Mouse (Mus musculus): ENCODE results near the gene Nuak2.
A peak's percentile ranks its signal among the peaks of the same experiment; 100 is the strongest.
"Not testable (repeated sequence)": the region's sequence is repeated elsewhere in the genome, so short reads cannot be mapped to it uniquely, and the experiment has no call there.

Nuak2 gene

GRCm38 (mm10) chr1:132328565-132328964 lies 12.6 kb downstream of the Nuak2 start:
- no peak for DNase-seq

GRCm38 (mm10) chr1:132329656-132330055 lies 13.7 kb downstream of the Nuak2 start:
- DNase-seq = no peak

- DNase-seq = no peak
These were observed 14.5 kb downstream of the Nuak2 start for GRCm38 (mm10) chr1:132330397-132330796.

- DNase-seq = no peak
These were observed 15.4 kb downstream of the Nuak2 start for GRCm38 (mm10) chr1:132331283-132331682.

GRCm38 (mm10) chr1:132333201-132333600 lies 17.3 kb downstream of the Nuak2 start:
- no peak for DNase-seq

GRCm38 (mm10) chr1:132333675-132334141 lies 17.8 kb downstream of the Nuak2 start:
- peak; percentile 65 for DNase-seq

GRCm38 (mm10) chr1:132334178-132334801 lies 18.4 kb downstream of the Nuak2 start:
- no peak for DNase-seq

- no peak for DNase-seq
These were observed 19.5 kb downstream of the Nuak2 start for GRCm38 (mm10) chr1:132335378-132335965.

- no peak for DNase-seq
These were observed 21.0 kb downstream of the Nuak2 start for GRCm38 (mm10) chr1:132336921-132337320.

GRCm38 (mm10) chr1:132338027-132338660 lies 22.2 kb downstream of the Nuak2 start:
- DNase-seq = no peak

GRCm38 (mm10) chr1:132341731-132342501 lies 26.0 kb downstream of the Nuak2 start:
- DNase-seq = peak; percentile 62

GRCm38 (mm10) chr1:132342518-132342917 lies 26.6 kb downstream of the Nuak2 start:
- DNase-seq = no peak

GRCm38 (mm10) chr1:132343191-132343590 lies 27.3 kb downstream of the Nuak2 start:
- DNase-seq = no peak

GRCm38 (mm10) chr1:132343656-132344055 lies 27.7 kb downstream of the Nuak2 start:
- no peak for DNase-seq

- DNase-seq = no peak
These were observed 29.6 kb downstream of the Nuak2 start for GRCm38 (mm10) chr1:132345514-132345913.

GRCm38 (mm10) chr1:132346134-132346851 lies 30.4 kb downstream of the Nuak2 start:
- DNase-seq = no peak

- DNase-seq = no peak
These were observed 31.0 kb downstream of the Nuak2 start for GRCm38 (mm10) chr1:132346951-132347350.

GRCm38 (mm10) chr1:132348401-132348800 lies 32.5 kb downstream of the Nuak2 start:
- no peak for DNase-seq

GRCm38 (mm10) chr1:132349049-132349448 lies 33.1 kb downstream of the Nuak2 start:
- not testable (repeated sequence) for DNase-seq

- not testable (repeated sequence) for DNase-seq
These were observed 33.7 kb downstream of the Nuak2 start for GRCm38 (mm10) chr1:132349601-132350000.

GRCm38 (mm10) chr1:132351058-132351457 lies 35.1 kb downstream of the Nuak2 start:
- DNase-seq = no peak

GRCm38 (mm10) chr1:132353389-132353788 lies 37.5 kb downstream of the Nuak2 start:
- no peak for DNase-seq

- no peak for DNase-seq
These were observed 38.3 kb downstream of the Nuak2 start for GRCm38 (mm10) chr1:132354234-132354633.
